25 mouse cellular contexts compared by ENCODE assay signal in the genomic region with DNA sequence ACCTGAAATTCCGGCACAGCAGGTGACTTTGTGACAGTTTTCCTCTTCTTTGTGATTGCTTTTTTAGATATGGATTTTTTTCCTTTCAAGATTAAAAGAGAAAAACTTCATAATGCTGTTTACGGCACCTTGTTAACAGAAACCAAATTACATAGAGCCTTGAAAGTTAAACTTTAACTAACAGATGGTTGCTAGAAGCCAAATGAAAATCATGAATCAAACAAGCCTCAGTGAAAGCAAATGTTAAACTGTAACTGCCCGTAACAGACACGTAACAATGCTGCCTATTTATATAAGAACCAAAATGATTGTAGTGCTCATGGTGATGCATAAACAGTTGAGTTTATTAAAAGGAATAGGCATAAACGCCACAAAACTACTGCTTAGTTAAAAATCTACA. TPM values are rescaled to one million over a fixed set of nuclear protein-coding genes. Genes with fewer than 3 reads are reported as not detected.
DNase-seq lines count a peak whose midpoint lies in the region; ATAC-seq and TF ChIP-seq lines count a peak whose summit lies in the region.
"Had no signal": no experiment of that assay in that cellular context is flagged by ENCODE, and none has a peak within 500 bp of the region (broad histone marks: within the 10 kb centered on the region; RNA-seq: fewer than 3 reads in every experiment).

No protein-coding gene starts in this region.

- no peak overlapping the region for H3K27ac ChIP-seq in kidney, embryonic 14.5 days (ENCODE audit: low read depth, low read length)
- no peak overlapping the region for H3K27ac ChIP-seq in stomach, embryonic 16.5 days (ENCODE audit: low read length)
- no peak overlapping the region for H3K27ac ChIP-seq in stomach, postnatal 0 days (replicated peaks)
- peak overlapping the region; percentile 35; the same call in 1 of the 2 replicates for H3K27ac ChIP-seq in intestine, postnatal 0 days (ENCODE audit: low read depth, low read length)
- H3K27ac ChIP-seq: embryonic facial prominence, embryonic 15.5 days; forebrain, embryonic 10.5 days; gastrocnemius, adult 2 months; hindbrain, embryonic 10.5 days had no signal

- no peak overlapping the region for H3K4me3 ChIP-seq in kidney, embryonic 14.5 days (ENCODE audit: low read length)
- no peak overlapping the region for H3K4me3 ChIP-seq in stomach, embryonic 16.5 days (replicated peaks; ENCODE audit: low read length)
- H3K4me3 ChIP-seq in stomach, postnatal 0 days (ENCODE audit: low read depth, low read length): no peak overlapping the region
- peak overlapping the region; percentile 29 for H3K4me3 ChIP-seq in intestine, postnatal 0 days (ENCODE audit: low read depth, low read length)
- H3K4me3 ChIP-seq: embryonic facial prominence, embryonic 15.5 days; erythroblast, embryonic 14.5 days; forebrain, embryonic 10.5 days; gastrocnemius, adult 2 months; heart, embryonic 12.5 days; hindbrain, embryonic 10.5 days had no signal

- no peak for ATAC-seq in kidney, embryonic 14.5 days (ENCODE audit: low FRiP score, low TSS enrichment)
- ATAC-seq in stomach, embryonic 16.5 days (ENCODE audit: insufficient read depth, low FRiP score): no peak
- no peak for ATAC-seq in stomach, postnatal 0 days (ENCODE audit: low FRiP score, low TSS enrichment)
- no peak for ATAC-seq in intestine, postnatal 0 days
- ATAC-seq: forebrain, embryonic 14.5 days had no signal

- WGBS in kidney, embryonic 14.5 days: 65% methylated on average over 5 of the region's 5 CpGs
- 54% methylated on average over 5 of the region's 5 CpGs for WGBS in stomach, embryonic 16.5 days
- 53% methylated on average over 5 of the region's 5 CpGs for WGBS in stomach, postnatal 0 days
- WGBS in intestine, postnatal 0 days: 37% methylated on average over 5 of the region's 5 CpGs

- H3K9me3 ChIP-seq in kidney, embryonic 14.5 days (ENCODE audit: control insufficient read depth, low read length): no peaks in the 10 kb centered on the region
- no peaks in the 10 kb centered on the region for H3K9me3 ChIP-seq in stomach, embryonic 16.5 days (replicated peaks; ENCODE audit: control insufficient read depth, low read length)
- H3K9me3 ChIP-seq in stomach, postnatal 0 days (ENCODE audit: control insufficient read depth, low read length): no peaks in the 10 kb centered on the region
- no peaks in the 10 kb centered on the region for H3K9me3 ChIP-seq in intestine, postnatal 0 days (ENCODE audit: control insufficient read depth)
- H3K9me3 ChIP-seq: embryonic facial prominence, embryonic 15.5 days; forebrain, embryonic 10.5 days; heart, embryonic 12.5 days; hindbrain, embryonic 10.5 days had no signal

- no peak for TF ChIP-seq EP300 in stomach, postnatal 0 days (optimal IDR thresholded peaks at IDR 0.05)

- no peak for TF ChIP-seq CTCF in stomach, postnatal 0 days (IDR thresholded peaks at IDR 0.05; ENCODE audit: low read depth)
- no peak for TF ChIP-seq CTCF in intestine, postnatal 0 days (IDR thresholded peaks at IDR 0.05; ENCODE audit: low read depth)

- H3K4me1 ChIP-seq in kidney, embryonic 14.5 days (ENCODE audit: control insufficient read depth, insufficient read depth, low read length): no peaks in the 10 kb centered on the region
- H3K4me1 ChIP-seq in stomach, embryonic 16.5 days (ENCODE audit: control insufficient read depth, insufficient read depth, low read length): no peaks in the 10 kb centered on the region
- no peaks in the 10 kb centered on the region for H3K4me1 ChIP-seq in stomach, postnatal 0 days (replicated peaks; ENCODE audit: control insufficient read depth, insufficient read depth)
- no peaks in the 10 kb centered on the region for H3K4me1 ChIP-seq in intestine, postnatal 0 days (replicated peaks; ENCODE audit: control insufficient read depth, insufficient read depth, low read length)
- H3K4me1 ChIP-seq: embryonic facial prominence, embryonic 15.5 days; forebrain, embryonic 10.5 days; heart, embryonic 12.5 days; hindbrain, embryonic 10.5 days had no signal

- peak; percentile 66 for DNase-seq in kidney, adult 9 months
- no peak for DNase-seq in kidney, postnatal 4 days
- DNase-seq in kidney, postnatal 14 days: peak; percentile 6
- DNase-seq in stomach, postnatal 0 days (ENCODE audit: low spot score): no peak
- no peak for DNase-seq in left cerebral cortex, postnatal 14 days (ENCODE audit: low spot score in 2 of 2)
- DNase-seq: adrenal gland, adult 8-10 months; adrenal gland, postnatal 36 days; cerebellum, adult 8-10 months; cerebellum, postnatal 14 days; embryo, embryonic 11 days; gastrocnemius, adult 2 months; gastrocnemius, postnatal 25 days had no signal

- H3K9ac ChIP-seq in kidney, embryonic 14.5 days (ENCODE audit: low read depth, low read length): no peak overlapping the region
- H3K9ac ChIP-seq in stomach, embryonic 16.5 days (ENCODE audit: low read length): no peak overlapping the region
- H3K9ac ChIP-seq in stomach, postnatal 0 days (ENCODE audit: low read length): no peak overlapping the region
- no peak overlapping the region for H3K9ac ChIP-seq in intestine, postnatal 0 days (ENCODE audit: low read depth, low read length)
- H3K9ac ChIP-seq: embryonic facial prominence, embryonic 15.5 days; heart, embryonic 12.5 days had no signal

- intact Hi-C loops in left cerebral cortex, postnatal 14 days (cut with DNase I): no loop called here

- H3K27me3 ChIP-seq in kidney, embryonic 14.5 days (ENCODE audit: control insufficient read depth, insufficient read depth, low read length): no peaks in the 10 kb centered on the region
- no peaks in the 10 kb centered on the region for H3K27me3 ChIP-seq in stomach, embryonic 16.5 days (ENCODE audit: control insufficient read depth, insufficient read depth, low read length)
- no peaks in the 10 kb centered on the region for H3K27me3 ChIP-seq in stomach, postnatal 0 days (ENCODE audit: control insufficient read depth, insufficient read depth, low read length)
- no peaks in the 10 kb centered on the region for H3K27me3 ChIP-seq in intestine, postnatal 0 days (replicated peaks; ENCODE audit: control insufficient read depth, insufficient read depth, low read length)
- H3K27me3 ChIP-seq: CH12.LX; embryonic facial prominence, embryonic 15.5 days; heart, embryonic 12.5 days had no signal

- no peaks in the 10 kb centered on the region for H3K36me3 ChIP-seq in kidney, embryonic 14.5 days (ENCODE audit: control insufficient read depth, insufficient read depth, low read length)
- H3K36me3 ChIP-seq in stomach, embryonic 16.5 days (ENCODE audit: control insufficient read depth, insufficient read depth, low read length): peaks cover 3% of the 10 kb centered on the region; the same call in 1 of the 2 replicates
- H3K36me3 ChIP-seq in stomach, postnatal 0 days (ENCODE audit: control insufficient read depth, insufficient read depth, low read length): no peaks in the 10 kb centered on the region
- H3K36me3 ChIP-seq in intestine, postnatal 0 days (ENCODE audit: control insufficient read depth, insufficient read depth): no peaks in the 10 kb centered on the region
- H3K36me3 ChIP-seq: embryonic facial prominence, embryonic 15.5 days had no signal

- no peak overlapping the region for H3K4me2 ChIP-seq in kidney, embryonic 14.5 days (replicated peaks; ENCODE audit: low read depth, low read length)
- peak overlapping the region; percentile 21 for H3K4me2 ChIP-seq in stomach, embryonic 16.5 days (ENCODE audit: low read depth, low read length)
- H3K4me2 ChIP-seq in stomach, postnatal 0 days (replicated peaks; ENCODE audit: low read depth): no peak overlapping the region
- H3K4me2 ChIP-seq in intestine, postnatal 0 days (replicated peaks; ENCODE audit: low read depth): peak overlapping the region; percentile 46
- H3K4me2 ChIP-seq: embryonic facial prominence, embryonic 15.5 days; heart, embryonic 12.5 days had no signal

RNA-seq across cellular contexts. Expression of a gene that starts 45.9 kb away (rescaled TPM):
- not detected in 2 replicates for polyA plus RNA-seq in kidney, embryonic 14.5 days (2014; fragmentation: Nextera tagmentation; extraction: Ambion mirVana)
- polyA plus RNA-seq in stomach, embryonic 16.5 days (2015; fragmentation: Nextera tagmentation; extraction: Ambion mirVana): not detected in 2 replicates
- polyA plus RNA-seq in stomach, postnatal 0 days (2015; fragmentation: Nextera tagmentation; extraction: Ambion mirVana): not detected in 2 replicates
- polyA plus RNA-seq in intestine, postnatal 0 days (2015; fragmentation: Nextera tagmentation; extraction: Ambion mirVana): 2.7 and 2.9 TPM in 2 replicates
- total RNA-seq in left cerebral cortex, postnatal 14 days (2021): under 1 TPM; 0.66 to 0.76 TPM
- total RNA-seq: adrenal gland, adult 8-10 months; adrenal gland, postnatal 36 days; CH12.LX; common myeloid progenitor, adult 5-6 weeks; gastrocnemius, adult 2 months; gastrocnemius, postnatal 25 days; granulocyte monocyte progenitor cell, adult 5-6 weeks had no signal
- polyA plus RNA-seq: C2C12; erythroblast, embryonic 14.5 days; forebrain, embryonic 14.5 days had no signal

Comparison
In these comparisons a context has a peak if more than half of its experiments do, and no peak if none do; other contexts are left out.
1. DNase-seq: peak in kidney, adult 9 months (single experiment) and kidney, postnatal 14 days (single experiment); none in kidney, postnatal 4 days (0 of 2), stomach, postnatal 0 days (single experiment) and left cerebral cortex, postnatal 14 days (0 of 2).
2. H3K4me2 ChIP-seq: peak in stomach, embryonic 16.5 days (single experiment) and intestine, postnatal 0 days (single experiment); none in kidney, embryonic 14.5 days (single experiment) and stomach, postnatal 0 days (single experiment).